Mouse (Mus musculus): ENCODE data around the gene Sirt3. TPM values are rescaled to one million over a fixed set of nuclear protein-coding genes. Genes with fewer than 3 reads are reported as not detected.
A peak's percentile ranks its signal among the peaks of the same experiment; 100 is the strongest.

The Sirt3 gene
- total and polyA plus RNA-seq, 2 experiments, result 150 to 155 TPM

- Histone ChIP-seq H3K79me2 (ENCODE audit: control insufficient read depth, insufficient read depth, low read length) (peaks cover 30% of the 10 kb centered on the region), H3K4me1 (ENCODE audit: control insufficient read depth, insufficient read depth, low read length) (peaks cover 51% of the 10 kb centered on the region), H3K9ac (ENCODE audit: low read depth, low read length) (no peak overlapping the region), H3K4me3 (ENCODE audit: insufficient read depth, low read depth, low read length) (no peak overlapping the region), H3K27me3 (ENCODE audit: control insufficient read depth, insufficient read depth, low read length) (no peaks in the 10 kb centered on the region), H3K27ac (replicated peaks; ENCODE audit: insufficient read depth, low read depth, low read length) (peak overlapping the region; percentile 89; the same call in 1 of the 2 replicates), H3K36me3 (ENCODE audit: control insufficient read depth, insufficient read depth, low read length) (peaks cover 8% of the 10 kb centered on the region; the same call in 1 of the 2 replicates)
- no peak for TF ChIP-seq POLR2A (IDR thresholded peaks at IDR 0.05; ENCODE audit: extremely low read depth, insufficient read depth, low read length)
- DNase-seq (ENCODE audit: extremely low read depth, low read depth, low spot score), result no peak
- 92% methylated on average over 18 of the region's 18 CpGs for WGBS
Measured at GRCm38 (mm10) chr7:140854483-140854882, 27.6 kb downstream of the Sirt3 start.

GRCm38 (mm10) chr7:140853386-140853785 lies 28.7 kb downstream of the Sirt3 start:
- Histone ChIP-seq H3K27me3 (ENCODE audit: control insufficient read depth, insufficient read depth, low read length) (no peaks in the 10 kb centered on the region), H3K36me3 (ENCODE audit: control insufficient read depth, insufficient read depth, low read length) (peaks cover 8% of the 10 kb centered on the region; the same call in 1 of the 2 replicates), H3K4me1 (ENCODE audit: control insufficient read depth, insufficient read depth, low read length) (peaks cover 51% of the 10 kb centered on the region), H3K27ac (replicated peaks; ENCODE audit: insufficient read depth, low read depth, low read length) (peak overlapping the region; percentile 89), H3K9ac (ENCODE audit: low read depth, low read length) (peak overlapping the region; percentile 57), H3K4me3 (ENCODE audit: insufficient read depth, low read depth, low read length) (no peak overlapping the region), H3K79me2 (ENCODE audit: control insufficient read depth, insufficient read depth, low read length) (peaks cover 30% of the 10 kb centered on the region)
- 31% methylated on average over 9 of the region's 9 CpGs for WGBS
- TF ChIP-seq CTCF (IDR thresholded peaks at IDR 0.05; ENCODE audit: low read depth, low read length), result no peak
- TF ChIP-seq POLR2A (IDR thresholded peaks at IDR 0.05; ENCODE audit: extremely low read depth, insufficient read depth, low read length), result 0 out of 2 replicates have a peak, but pooled peaks have one; percentile 6
- peak; percentile 91 for DNase-seq (ENCODE audit: extremely low read depth, low read depth, low spot score)

GRCm38 (mm10) chr7:140851916-140852315 lies 30.2 kb downstream of the Sirt3 start:
- H3K27ac ChIP-seq (replicated peaks; ENCODE audit: insufficient read depth, low read depth, low read length), result 0 out of 2 replicates have a peak overlapping the region, but pooled peaks have one; percentile 10
- H3K27me3 ChIP-seq (ENCODE audit: control insufficient read depth, insufficient read depth, low read length), result no peaks in the 10 kb centered on the region
- H3K4me3 ChIP-seq (ENCODE audit: insufficient read depth, low read depth, low read length), result no peak overlapping the region
- no peak overlapping the region for H3K9ac ChIP-seq (ENCODE audit: low read depth, low read length)
- WGBS, result 75% methylated on average over 4 of the region's 4 CpGs
- H3K79me2 ChIP-seq (ENCODE audit: control insufficient read depth, insufficient read depth, low read length), result peaks cover 26% of the 10 kb centered on the region
- peaks cover 8% of the 10 kb centered on the region; the same call in 1 of the 2 replicates for H3K36me3 ChIP-seq (ENCODE audit: control insufficient read depth, insufficient read depth, low read length)
- H3K4me1 ChIP-seq (ENCODE audit: control insufficient read depth, insufficient read depth, low read length), result peaks cover 48% of the 10 kb centered on the region
- peak; percentile 60 for DNase-seq (ENCODE audit: extremely low read depth, low read depth, low spot score)
- TF ChIP-seq CTCF (IDR thresholded peaks at IDR 0.05; ENCODE audit: low read depth, low read length) (no peak), POLR2A (IDR thresholded peaks at IDR 0.05; ENCODE audit: extremely low read depth, insufficient read depth, low read length) (no peak)

- Histone ChIP-seq H3K79me2 (ENCODE audit: control insufficient read depth, insufficient read depth, low read length) (peaks cover 8% of the 10 kb centered on the region; the same call in 1 of the 2 replicates), H3K4me3 (ENCODE audit: insufficient read depth, low read depth, low read length) (no peak overlapping the region), H3K27ac (replicated peaks; ENCODE audit: insufficient read depth, low read depth, low read length) (no peak overlapping the region), H3K4me1 (ENCODE audit: control insufficient read depth, insufficient read depth, low read length) (peaks cover 31% of the 10 kb centered on the region), H3K27me3 (ENCODE audit: control insufficient read depth, insufficient read depth, low read length) (no peaks in the 10 kb centered on the region), H3K36me3 (ENCODE audit: control insufficient read depth, insufficient read depth, low read length) (peaks cover 3% of the 10 kb centered on the region; the same call in 1 of the 2 replicates), H3K9ac (ENCODE audit: low read depth, low read length) (no peak overlapping the region)
- DNase-seq (ENCODE audit: extremely low read depth, low read depth, low spot score), result no peak
- TF ChIP-seq POLR2A (IDR thresholded peaks at IDR 0.05; ENCODE audit: extremely low read depth, insufficient read depth, low read length) (no peak), CTCF (IDR thresholded peaks at IDR 0.05; ENCODE audit: low read depth, low read length) (no peak)
- 97% methylated on average over 10 of the region's 10 CpGs for WGBS
Measured at GRCm38 (mm10) chr7:140848591-140848990, 33.5 kb downstream of the Sirt3 start.

GRCm38 (mm10) chr7:140847755-140848580 lies 34.1 kb downstream of the Sirt3 start, which contains the start of gene Odf3:
Odf3 (plus strand) TSS chr7:140847805.
- Histone ChIP-seq H3K36me3 (ENCODE audit: control insufficient read depth, insufficient read depth, low read length) (peaks cover 3% of the 10 kb centered on the region; the same call in 1 of the 2 replicates), H3K4me1 (ENCODE audit: control insufficient read depth, insufficient read depth, low read length) (peaks cover 28% of the 10 kb centered on the region), H3K9ac (ENCODE audit: low read depth, low read length) (no peak within 1 kb of the TSS), H3K4me3 (ENCODE audit: insufficient read depth, low read depth, low read length) (no peak within 1 kb of the TSS), H3K79me2 (ENCODE audit: control insufficient read depth, insufficient read depth, low read length) (peaks cover 6% of the 10 kb centered on the region; the same call in 1 of the 2 replicates), H3K27ac (replicated peaks; ENCODE audit: insufficient read depth, low read depth, low read length) (no peak within 1 kb of the TSS), H3K27me3 (ENCODE audit: control insufficient read depth, insufficient read depth, low read length) (no peaks in the 10 kb centered on the region)
- 56% methylated on average over 11 of the region's 11 CpGs for WGBS
- TF ChIP-seq CTCF (IDR thresholded peaks at IDR 0.05; ENCODE audit: low read depth, low read length), result no peak
- no peak for TF ChIP-seq POLR2A (IDR thresholded peaks at IDR 0.05; ENCODE audit: extremely low read depth, insufficient read depth, low read length)
- DNase-seq (ENCODE audit: extremely low read depth, low read depth, low spot score), result no peak
